Mouse (Mus musculus) forebrain, embryonic 14.5 days (tissue): Measurements from ENCODE around the gene Mrps18b. TPM values are rescaled to one million over a fixed set of nuclear protein-coding genes. Genes with fewer than 3 reads are reported as not detected.
"Not testable (repeated sequence)": the region's sequence is repeated elsewhere in the genome, so short reads cannot be mapped to it uniquely, and the experiment has no call there.

Experiments
- ATAC-seq: fragments of 200-750 bp; cut with Nextera tagmentation; 2 replicates; pipeline ENCODE4 v1.8.0; 2017; ENCODE audit warnings: mild to moderate bottlenecking, moderate library complexity
- DNase-seq: peaks from one replicate; pipeline ENCODE4 v3.0.0-alpha.2; 2015; ENCODE audit warnings: low spot score
- H3K27ac ChIP-seq: fragments of 300-500 bp; sonication (generic); 2 replicates; pipeline ENCODE4 v1.5.1; 2014; ENCODE audit warnings: low read depth, mild to moderate bottlenecking, control low read depth, low read length, moderate library complexity
- H3K27me3 ChIP-seq: fragments of 300-500 bp; sonication (generic); replicated peaks from 2 replicates; pipeline ENCODE4 v1.6.1; 2014; ENCODE audit warnings: low read length, control low read depth, mixed read lengths; ENCODE audit not compliant: control insufficient read depth, insufficient read depth
- H3K36me3 ChIP-seq: fragments of 300-500 bp; sonication (generic); 2 replicates; pipeline ENCODE4 v1.6.1; 2014; ENCODE audit warnings: low read length, control low read depth; ENCODE audit not compliant: control insufficient read depth, insufficient read depth
- H3K4me1 ChIP-seq: fragments of 300-500 bp; sonication (generic); 2 replicates; pipeline ENCODE4 v1.6.1; 2014; ENCODE audit warnings: antibody characterized with exemption, low read length, control low read depth; ENCODE audit not compliant: control insufficient read depth, insufficient read depth
- H3K4me2 ChIP-seq: fragments of 300-500 bp; sonication (generic); 2 replicates; pipeline ENCODE4 v1.6.1; 2014; ENCODE audit warnings: mild to moderate bottlenecking, control low read depth, low read length
- H3K4me3 ChIP-seq: fragments of 300-500 bp; sonication (generic); 2 replicates; pipeline ENCODE4 v1.5.1; 2014; ENCODE audit warnings: low read depth, low read length, control low read depth
- H3K9ac ChIP-seq: fragments of 300-500 bp; sonication (generic); 2 replicates; pipeline ENCODE4 v1.6.1; 2014; ENCODE audit warnings: mild to moderate bottlenecking, low read length, control low read depth, moderate library complexity
- H3K9me3 ChIP-seq: fragments of 300-500 bp; sonication (generic); replicated peaks from 2 replicates; pipeline ENCODE4 v1.6.1; 2016; ENCODE audit warnings: low read length, control low read depth, mixed read lengths; ENCODE audit not compliant: control insufficient read depth
- WGBS: fragments of 180-500 bp; shearing (Covaris S2); extraction: QIAGEN DNeasy Blood & Tissue Kit; methylation state at CpG from one replicate; pipeline ENCODE4 v1.1.7; 2014; 5-methylcytosine and 5-hydroxymethylcytosine counted together
- polyA plus RNA-seq: library from polyadenylated mRNA; unstranded; fragments of >200 nt; fragmentation: Nextera tagmentation; extraction: Ambion mirVana; gene quantifications from 2 replicates; pipeline ENCODE4 v1.2.1, GENCODE M21; 2014

Gene Mrps18b
- polyA plus RNA-seq, 1 experiment from 2014 or later, result 68.8 TPM

DNA sequence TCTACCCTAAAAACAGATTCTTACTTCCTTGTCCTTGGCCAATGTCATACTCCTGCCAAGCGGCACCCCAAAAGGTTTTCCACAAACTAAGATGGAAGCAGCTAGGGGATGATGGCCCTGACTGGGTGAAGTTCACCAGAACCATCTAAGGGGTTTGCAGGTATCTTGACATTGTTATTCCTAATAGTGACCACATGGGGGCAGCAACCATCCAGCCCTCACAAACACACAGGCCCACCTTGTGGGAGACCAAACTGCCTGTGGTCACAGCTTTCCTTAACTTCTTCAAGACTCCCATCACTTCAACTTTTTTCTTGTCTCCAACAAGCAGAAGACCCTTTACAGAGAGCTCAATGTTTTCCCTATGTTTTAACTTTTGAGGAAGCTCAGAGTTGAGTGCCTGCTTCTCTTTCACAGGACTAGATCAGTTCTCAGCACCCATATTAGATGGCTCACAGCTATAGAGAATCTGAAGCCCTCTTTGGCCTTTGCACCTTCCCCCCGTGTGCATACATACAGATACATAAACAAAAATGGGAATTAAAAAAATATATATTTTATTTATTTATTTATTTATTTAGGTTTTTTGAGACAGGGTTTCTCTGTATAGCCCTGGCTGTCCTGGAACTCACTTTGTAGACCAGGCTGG is 21.6 kb upstream of the Mrps18b start:
- DNase-seq (peak; percentile 68), ATAC-seq (peak; percentile 77; the same call in 1 of the 2 replicates)
- H3K27me3 ChIP-seq, result no peaks in the 10 kb centered on the region
- no peaks in the 10 kb centered on the region for H3K36me3 ChIP-seq
- H3K4me1 ChIP-seq, result no peaks in the 10 kb centered on the region
- WGBS, result 43% methylated on average over 2 of the region's 2 CpGs
- H3K4me2 ChIP-seq, result no peak overlapping the region
- no peak overlapping the region for H3K4me3 ChIP-seq
- no peak overlapping the region for H3K27ac ChIP-seq
- H3K9me3 ChIP-seq, result no peaks in the 10 kb centered on the region
- H3K9ac ChIP-seq, result no peak overlapping the region

DNA sequence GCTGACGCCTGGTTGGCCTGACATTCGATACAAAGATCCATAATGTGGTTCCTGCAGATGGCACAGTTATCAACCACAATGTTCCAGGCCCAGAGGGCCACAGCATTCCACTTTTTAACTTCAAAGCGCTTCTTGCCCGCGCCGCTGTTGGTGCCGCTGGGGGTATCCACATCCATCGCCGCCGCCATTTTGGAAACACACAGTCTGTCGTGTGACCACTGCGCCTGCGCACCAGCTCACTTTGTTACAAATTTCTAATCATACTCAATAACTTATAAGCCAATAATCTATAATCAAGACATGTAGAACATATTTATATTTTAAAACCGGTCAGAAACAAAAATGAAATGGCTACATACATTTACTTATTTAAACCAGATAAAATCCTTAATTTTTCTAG is 19.6 kb upstream of the Mrps18b start:
- 90% methylated on average over 14 of the region's 14 CpGs for WGBS
- not testable (repeated sequence) for H3K4me2 ChIP-seq, H3K4me1 ChIP-seq, H3K27me3 ChIP-seq, ATAC-seq, H3K36me3 ChIP-seq, H3K9ac ChIP-seq, H3K9me3 ChIP-seq, H3K27ac ChIP-seq, H3K4me3 ChIP-seq, DNase-seq

DNA sequence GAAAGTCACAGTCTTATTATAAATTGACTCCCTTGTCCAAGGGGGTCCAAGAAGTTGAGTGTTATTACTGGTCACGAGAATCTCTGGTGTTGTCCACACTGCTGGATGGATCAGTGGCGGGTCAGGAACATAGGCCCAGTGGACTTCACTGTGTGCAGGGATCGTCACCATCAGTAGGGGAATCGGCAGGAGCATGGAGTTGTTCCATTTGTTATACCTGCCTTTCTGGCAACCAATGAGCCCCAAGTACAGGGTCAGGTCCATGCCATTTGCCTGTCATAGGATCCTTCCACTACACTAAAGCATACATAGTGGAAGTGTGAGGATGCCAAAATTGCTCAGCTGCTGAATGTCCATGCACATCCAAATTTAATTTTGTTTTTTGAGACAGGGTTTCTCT is 16.4 kb upstream of the Mrps18b start:
- no peaks in the 10 kb centered on the region for H3K9me3 ChIP-seq
- H3K4me2 ChIP-seq, result no peak overlapping the region
- H3K4me3 ChIP-seq, result no peak overlapping the region
- no peaks in the 10 kb centered on the region for H3K4me1 ChIP-seq
- no peak for ATAC-seq
- 85% methylated on average over 4 of the region's 4 CpGs for WGBS
- no peak for DNase-seq
- no peaks in the 10 kb centered on the region for H3K27me3 ChIP-seq
- no peak overlapping the region for H3K27ac ChIP-seq
- no peak overlapping the region for H3K9ac ChIP-seq
- H3K36me3 ChIP-seq, result peaks cover 39% of the 10 kb centered on the region

DNA sequence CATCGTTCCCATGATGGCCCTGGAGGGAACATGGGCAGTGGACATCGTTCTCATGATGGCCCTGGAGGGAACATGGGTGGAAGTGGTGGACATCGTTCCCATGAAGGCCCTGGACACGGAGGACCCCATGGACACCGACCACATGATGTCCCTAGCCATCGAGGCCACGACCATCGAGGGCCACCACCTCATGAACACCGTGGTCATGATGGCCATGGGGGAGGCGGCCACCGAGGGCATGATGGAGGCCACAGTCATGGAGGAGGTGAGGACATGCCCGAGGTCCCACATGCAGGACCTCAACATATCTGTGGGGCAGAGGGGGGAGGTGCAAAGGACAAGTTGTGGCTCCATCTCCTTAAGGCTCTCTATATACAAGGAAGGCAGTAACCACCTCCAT is 14.4 kb upstream of the Mrps18b start:
- 98% methylated on average over 12 of the region's 12 CpGs for WGBS
- H3K9me3 ChIP-seq, result no peaks in the 10 kb centered on the region
- H3K27ac ChIP-seq, result no peak overlapping the region
- no peaks in the 10 kb centered on the region for H3K4me1 ChIP-seq
- H3K9ac ChIP-seq, result no peak overlapping the region
- H3K27me3 ChIP-seq, result no peaks in the 10 kb centered on the region
- H3K4me3 ChIP-seq, result no peak overlapping the region
- ATAC-seq (no peak), DNase-seq (no peak)
- H3K36me3 ChIP-seq, result peaks cover 55% of the 10 kb centered on the region
- H3K4me2 ChIP-seq, result no peak overlapping the region

DNA sequence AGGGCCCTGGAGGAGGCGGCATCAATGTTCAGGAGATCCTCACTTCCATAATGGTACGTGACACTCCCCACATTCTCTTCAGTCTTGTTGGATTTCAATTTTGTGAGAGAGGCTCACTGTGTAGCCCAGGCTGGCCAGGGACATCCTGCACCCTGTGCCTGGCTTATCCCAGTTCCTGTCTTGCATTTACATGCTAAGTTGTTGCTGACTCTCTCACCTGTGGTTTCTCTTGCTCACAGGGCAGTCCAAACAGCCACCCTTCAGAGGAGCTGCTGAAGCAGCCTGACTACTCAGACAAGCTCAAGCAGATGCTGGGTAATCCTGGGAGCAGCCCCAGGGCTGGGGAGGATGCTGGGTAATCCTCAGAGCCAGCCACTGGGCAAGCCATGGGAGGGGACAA is 13.3 kb upstream of the Mrps18b start:
- H3K36me3 ChIP-seq, result peaks cover 66% of the 10 kb centered on the region
- no peaks in the 10 kb centered on the region for H3K27me3 ChIP-seq
- no peaks in the 10 kb centered on the region for H3K4me1 ChIP-seq
- H3K9me3 ChIP-seq, result no peaks in the 10 kb centered on the region
- H3K27ac ChIP-seq, result no peak overlapping the region
- no peak overlapping the region for H3K4me2 ChIP-seq
- DNase-seq, result no peak
- no peak overlapping the region for H3K4me3 ChIP-seq
- no peak for ATAC-seq
- no peak overlapping the region for H3K9ac ChIP-seq
- WGBS, result 91% methylated on average over 2 of the region's 2 CpGs

DNA sequence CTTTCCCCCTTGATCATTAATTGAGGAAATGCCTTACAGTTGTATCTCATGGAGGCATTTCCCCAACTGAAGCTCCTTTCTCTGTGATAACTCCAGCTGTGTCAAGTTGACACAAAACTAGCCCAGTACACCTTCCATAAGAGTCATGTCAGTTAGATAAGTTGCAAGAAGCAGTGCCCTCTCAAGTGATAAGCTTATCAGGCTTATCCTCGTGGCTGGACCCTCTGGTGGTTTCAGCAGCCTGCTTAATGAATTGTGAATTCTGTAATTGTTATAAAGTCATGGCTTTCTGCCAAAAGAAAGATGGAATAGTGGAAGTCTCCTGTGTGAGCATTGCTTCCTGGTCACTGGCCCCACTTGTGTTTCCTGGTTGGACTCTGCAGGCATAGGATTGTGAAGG is 11.3 kb upstream of the Mrps18b start:
- no peak for ATAC-seq
- H3K4me2 ChIP-seq, result no peak overlapping the region
- no peaks in the 10 kb centered on the region for H3K4me1 ChIP-seq
- no peak overlapping the region for H3K4me3 ChIP-seq
- peaks cover 77% of the 10 kb centered on the region for H3K36me3 ChIP-seq
- no peaks in the 10 kb centered on the region for H3K27me3 ChIP-seq
- no peak for DNase-seq
- 79% methylated on average over 1 of the region's 1 CpGs for WGBS
- H3K9ac ChIP-seq, result no peak overlapping the region
- H3K9me3 ChIP-seq, result no peaks in the 10 kb centered on the region
- H3K27ac ChIP-seq, result no peak overlapping the region

DNA sequence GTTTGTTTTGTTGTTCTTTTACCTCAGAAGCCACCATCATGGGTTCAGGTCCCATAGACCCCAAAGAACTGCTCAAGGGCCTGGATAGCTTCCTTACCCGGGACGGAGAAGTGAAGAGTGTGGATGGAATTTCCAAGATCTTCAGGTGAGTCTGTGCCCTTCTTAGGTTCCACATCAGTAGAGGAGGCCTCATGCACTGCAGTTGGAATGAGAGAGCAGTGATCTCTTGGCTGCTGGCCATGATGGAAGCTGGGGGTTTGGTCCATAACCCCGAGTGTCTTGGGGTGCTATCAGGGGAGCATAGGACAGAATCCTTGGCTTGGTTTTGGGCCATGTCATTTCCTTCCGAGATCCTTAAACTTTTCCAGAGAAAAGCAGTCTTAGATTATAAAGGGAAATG is 7.1 kb upstream of the Mrps18b start:
- no peak overlapping the region for H3K9ac ChIP-seq
- peaks cover 20% of the 10 kb centered on the region for H3K4me1 ChIP-seq
- no peak for DNase-seq
- H3K4me2 ChIP-seq, result no peak overlapping the region
- WGBS, result 91% methylated on average over 4 of the region's 4 CpGs
- H3K36me3 ChIP-seq, result peaks cover 48% of the 10 kb centered on the region
- no peaks in the 10 kb centered on the region for H3K27me3 ChIP-seq
- H3K4me3 ChIP-seq, result no peak overlapping the region
- H3K9me3 ChIP-seq, result no peaks in the 10 kb centered on the region
- no peak overlapping the region for H3K27ac ChIP-seq
- no peak for ATAC-seq

DNA sequence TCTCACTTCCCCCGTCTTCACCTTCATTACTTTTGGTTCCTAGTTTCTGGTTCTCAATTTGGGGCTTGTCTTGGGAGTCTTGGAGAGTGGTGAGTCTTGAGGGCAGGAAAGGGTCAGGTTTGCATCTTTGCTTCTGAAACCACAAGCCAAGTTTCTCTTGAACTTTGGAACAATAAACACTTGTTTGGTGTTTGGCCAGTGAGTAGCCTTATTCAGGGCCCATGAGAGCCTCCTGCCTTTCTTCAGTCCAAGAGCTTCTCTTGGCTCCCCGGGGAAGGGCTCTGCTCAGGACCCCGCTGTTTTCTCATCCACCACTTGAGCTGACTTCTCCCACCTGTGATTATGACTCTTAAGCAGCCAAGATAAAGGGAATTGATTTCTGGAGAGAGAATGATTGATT is 6.4 kb upstream of the Mrps18b start:
- WGBS, result 82% methylated on average over 3 of the region's 3 CpGs
- no peak overlapping the region for H3K4me2 ChIP-seq
- no peaks in the 10 kb centered on the region for H3K27me3 ChIP-seq
- H3K4me1 ChIP-seq, result peaks cover 20% of the 10 kb centered on the region
- DNase-seq (no peak), ATAC-seq (no peak)
- no peak overlapping the region for H3K9ac ChIP-seq
- no peaks in the 10 kb centered on the region for H3K9me3 ChIP-seq
- peaks cover 43% of the 10 kb centered on the region for H3K36me3 ChIP-seq
- no peak overlapping the region; the same call in 1 of the 2 replicates for H3K27ac ChIP-seq
- H3K4me3 ChIP-seq, result no peak overlapping the region

DNA sequence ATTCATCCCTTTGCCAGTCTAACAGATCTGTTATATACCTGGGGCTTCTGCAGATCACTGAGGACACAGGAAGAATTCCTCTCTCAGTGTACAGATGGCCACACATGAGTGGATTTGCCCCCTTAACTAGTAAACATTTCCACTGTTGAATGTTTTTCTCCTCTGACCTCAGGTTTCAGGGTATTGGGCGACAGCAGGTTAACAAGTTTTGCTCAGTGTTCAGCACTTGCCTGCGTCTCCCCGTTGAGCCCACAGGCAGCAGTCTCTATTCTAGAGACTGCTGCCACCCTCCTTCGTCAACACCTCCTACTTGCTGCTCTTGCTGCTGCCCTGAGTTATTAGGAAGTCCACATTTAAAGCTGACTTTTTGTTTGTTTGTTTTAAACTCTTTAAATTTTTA is 5.5 kb upstream of the Mrps18b start:
- Histone ChIP-seq H3K36me3 (peaks cover 40% of the 10 kb centered on the region), H3K27ac (no peak overlapping the region), H3K4me1 (peaks cover 20% of the 10 kb centered on the region), H3K27me3 (no peaks in the 10 kb centered on the region), H3K9ac (no peak overlapping the region), H3K4me2 (no peak overlapping the region), H3K4me3 (no peak overlapping the region), H3K9me3 (no peaks in the 10 kb centered on the region)
- ATAC-seq, result no peak
- WGBS, result 90% methylated on average over 4 of the region's 4 CpGs
- DNase-seq, result no peak
